Mouse (Mus musculus): ENCODE measurements around the gene Fbf1. TPM values are rescaled to one million over a fixed set of nuclear protein-coding genes. Genes with fewer than 3 reads are reported as not detected.

The Fbf1 gene
- 10 to 100 TPM; 13.2 to 16.2 TPM for total RNA-seq (2021)

GRCm38 (mm10) chr11:116167884-116168439, at the start of gene Fbf1:
Gene Fbf1 (minus strand): TSS chr11:116168166.
- DNase-seq: peak; percentile 90 to 92

GRCm38 (mm10) chr11:116216549-116216948, 48.6 kb upstream of the Fbf1 start:
- no peak for DNase-seq
- intact Hi-C loops (cut with DNase I): loop anchor here (5.0 kb wide), 1 partner anchor 129 kb away; the partner anchor contains the start of gene Wbp2

More at GRCm38 (mm10) chr11:116167884-116168439, at the start of gene Fbf1:
- intact Hi-C loops (cut with DNase I): loop anchor here (2.0 to 5.0 kb wide), 2 partner anchors 27 to 104 kb away; partner anchors contain the start of gene Srp68

- intact Hi-C loops (cut with DNase I): loop anchor here (5.0 kb wide), 1 partner anchor 129 kb away; the partner anchor contains the start of gene Wbp2
Measured at GRCm38 (mm10) chr11:116215991-116216390, 48.0 kb upstream of the Fbf1 start.

GRCm38 (mm10) chr11:116215181-116215580, 47.2 kb upstream of the Fbf1 start:
- DNase-seq: no peak
- intact Hi-C loops (cut with DNase I): loop anchor here (5.0 kb wide), 1 partner anchor 128 kb away; the partner anchor contains the start of gene Wbp2

More at GRCm38 (mm10) chr11:116215991-116216390, 48.0 kb upstream of the Fbf1 start:
- DNase-seq: no peak

GRCm38 (mm10) chr11:116213877-116214510, 46.0 kb upstream of the Fbf1 start:
- intact Hi-C loops (cut with DNase I): no loop called here
- DNase-seq: no peak

GRCm38 (mm10) chr11:116212847-116213246, 44.9 kb upstream of the Fbf1 start:
- intact Hi-C loops (cut with DNase I): no loop called here
- DNase-seq: no peak

- DNase-seq: no peak
- intact Hi-C loops (cut with DNase I): no loop called here
Measured at GRCm38 (mm10) chr11:116210696-116211095, 42.7 kb upstream of the Fbf1 start.

GRCm38 (mm10) chr11:116209257-116209656, 41.3 kb upstream of the Fbf1 start:
- intact Hi-C loops (cut with DNase I): no loop called here

GRCm38 (mm10) chr11:116208660-116209059, 40.7 kb upstream of the Fbf1 start:
- DNase-seq: no peak
- intact Hi-C loops (cut with DNase I): no loop called here

More at GRCm38 (mm10) chr11:116209257-116209656, 41.3 kb upstream of the Fbf1 start:
- DNase-seq: no peak

- no peak for DNase-seq
- intact Hi-C loops (cut with DNase I): no loop called here
Measured at GRCm38 (mm10) chr11:116206678-116207077, 38.7 kb upstream of the Fbf1 start.

- DNase-seq: no peak
- intact Hi-C loops (cut with DNase I): no loop called here
Measured at GRCm38 (mm10) chr11:116203150-116203549, 35.2 kb upstream of the Fbf1 start.

GRCm38 (mm10) chr11:116201151-116201550, 33.2 kb upstream of the Fbf1 start:
- intact Hi-C loops (cut with DNase I): no loop called here
- no peak for DNase-seq

GRCm38 (mm10) chr11:116198639-116199531, 30.9 kb upstream of the Fbf1 start, which contains the start of the genes Ten1 and Acox1:
Gene Ten1 (plus strand): TSS chr11:116198855.
Gene Acox1 (minus strand): TSS chr11:116199045.
- intact Hi-C loops (cut with DNase I): no loop called here

GRCm38 (mm10) chr11:116198132-116198531, 30.2 kb upstream of the Fbf1 start:
- DNase-seq: no peak
- intact Hi-C loops (cut with DNase I): no loop called here

More at GRCm38 (mm10) chr11:116198639-116199531, 30.9 kb upstream of the Fbf1 start, which contains the start of the genes Ten1 and Acox1:
- peak; percentile 99 for DNase-seq

- intact Hi-C loops (cut with DNase I): no loop called here
- no peak for DNase-seq
Measured at GRCm38 (mm10) chr11:116197584-116197906, 29.6 kb upstream of the Fbf1 start.

- no peak for DNase-seq
- intact Hi-C loops (cut with DNase I): no loop called here
Measured at GRCm38 (mm10) chr11:116196866-116197583, 29.1 kb upstream of the Fbf1 start.

- intact Hi-C loops (cut with DNase I): no loop called here
- no peak for DNase-seq
Measured at GRCm38 (mm10) chr11:116196336-116196735, 28.4 kb upstream of the Fbf1 start.

GRCm38 (mm10) chr11:116195252-116195651, 27.3 kb upstream of the Fbf1 start:
- intact Hi-C loops (cut with DNase I): loop anchor here (2.0 kb wide), 1 partner anchor 26 kb away; the partner anchor contains the start of gene Fbf1
- no peak for DNase-seq

GRCm38 (mm10) chr11:116194619-116195018, 26.7 kb upstream of the Fbf1 start:
- DNase-seq: no peak
- intact Hi-C loops (cut with DNase I): loop anchor here (2.0 kb wide), 1 partner anchor 26 kb away; the partner anchor contains the start of gene Fbf1

Measured in heart, postnatal 36 days (tissue).